Mouse (Mus musculus) layer of hippocampus, postnatal 14 days (tissue): ENCODE data around the gene Cpb2. TPM values are rescaled to one million over a fixed set of nuclear protein-coding genes. Genes with fewer than 3 reads are reported as not detected.

Source experiments
- DNase-seq, 2 experiments: peaks; one replicate each; pipeline ENCODE4 v3.0.0; 2021 to 2022; ENCODE audit warnings: low spot score in 2 of 2, mixed read lengths in 1 of 2
- total RNA-seq, 2 experiments: library from RNA; stranded (reverse); gene quantifications; 2 replicates each; pipeline ENCODE4 v1.2.3; 2021

The Cpb2 gene
- total RNA-seq, 2 experiments from 2014 or later: not detected

DNA sequence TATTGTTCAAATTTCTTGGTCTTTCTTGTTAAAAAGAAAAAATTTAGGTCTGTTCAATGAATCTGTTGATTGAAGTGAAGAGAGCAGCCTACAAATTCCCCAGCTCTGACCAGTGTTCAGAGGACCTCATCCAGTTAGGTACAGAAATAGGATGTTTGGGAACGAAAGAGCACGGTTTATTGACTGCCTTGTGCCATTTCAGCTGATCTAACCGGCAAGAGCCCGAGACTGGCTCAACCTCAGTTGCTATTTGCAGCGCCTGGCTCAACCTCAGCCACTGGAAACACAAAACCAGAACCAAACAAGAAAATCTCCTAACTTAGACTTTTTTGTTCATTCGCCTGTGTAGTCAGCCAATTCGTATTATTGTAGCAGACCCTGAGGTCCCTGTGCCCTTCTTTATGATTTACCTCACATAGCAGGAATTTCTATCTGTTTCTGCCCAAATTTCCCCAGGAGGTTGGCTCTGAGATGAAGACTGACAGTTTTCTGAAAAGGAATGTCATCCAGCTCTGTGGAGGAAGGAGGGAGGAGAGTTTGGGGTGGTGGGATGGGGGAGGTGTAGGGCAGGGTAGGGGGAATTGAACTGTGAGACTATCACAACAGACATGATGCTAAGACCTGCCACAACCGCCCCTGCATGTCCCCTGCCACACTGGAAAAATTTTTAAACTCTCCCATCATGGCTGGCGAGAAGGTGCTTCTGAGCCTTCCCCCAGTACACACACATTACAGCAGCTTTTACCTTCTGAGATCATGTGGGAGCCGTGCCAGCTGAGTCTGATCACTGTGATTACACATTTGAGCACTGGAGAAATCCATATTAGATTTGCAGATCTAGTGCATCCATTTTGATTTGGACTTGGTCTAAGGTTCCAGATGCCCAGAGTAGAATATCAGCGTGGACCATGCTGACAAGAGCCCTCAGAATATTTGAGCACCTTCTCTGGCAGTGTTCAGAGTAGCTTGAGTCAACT lies 4.2 kb downstream of the Cpb2 start:
- DNase-seq: no peak

GRCm38 (mm10) chr14:75250432-75250831 lies 8.3 kb downstream of the Cpb2 start:
- DNase-seq: no peak

- DNase-seq: no peak
Observed at GRCm38 (mm10) chr14:75256521-75256920, 14.4 kb downstream of the Cpb2 start.

- no peak for DNase-seq
Observed at GRCm38 (mm10) chr14:75269531-75269930, 27.4 kb downstream of the Cpb2 start.

DNA sequence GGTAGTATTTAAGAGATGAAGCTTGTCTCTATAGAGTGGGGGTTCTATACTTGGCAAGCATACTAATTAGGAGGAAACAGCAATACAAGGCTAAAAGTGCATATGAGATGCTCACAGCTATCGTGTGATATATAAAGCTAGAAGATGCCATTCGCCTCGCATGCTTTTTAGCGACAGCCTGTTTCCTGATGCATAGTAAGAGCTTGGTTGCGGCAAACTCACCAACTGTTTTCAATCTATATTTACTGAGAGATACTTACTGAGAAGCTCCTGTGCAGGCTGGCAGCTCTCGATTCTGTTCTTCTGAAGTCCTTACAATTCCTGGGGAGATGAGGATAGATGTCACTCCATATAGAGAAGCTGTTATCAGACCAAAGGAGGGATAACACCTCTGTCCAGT lies 37.6 kb downstream of the Cpb2 start:
- no peak for DNase-seq

DNA sequence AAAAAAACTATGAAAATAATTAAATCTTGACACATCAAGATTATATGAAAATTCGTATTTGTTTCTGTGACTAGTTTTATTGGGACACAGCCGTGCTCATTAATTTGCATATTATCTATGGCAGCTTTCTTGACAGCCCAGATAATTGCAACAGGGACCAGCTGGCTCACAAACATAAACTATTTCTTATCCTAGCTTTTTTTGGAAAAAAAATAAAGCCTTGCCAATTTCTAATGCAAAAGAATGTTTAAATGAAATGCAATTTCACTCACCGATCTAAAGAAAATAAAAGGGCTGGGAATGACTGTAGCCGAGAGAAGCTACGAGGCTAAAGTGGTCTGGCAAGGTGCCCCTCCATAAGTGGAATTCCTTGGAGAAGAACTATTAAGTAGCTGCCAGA lies 38.3 kb downstream of the Cpb2 start:
- DNase-seq: no peak

GRCm38 (mm10) chr14:75283609-75284192 lies 41.6 kb downstream of the Cpb2 start:
- no peak for DNase-seq

GRCm38 (mm10) chr14:75284193-75284915 lies 42.3 kb downstream of the Cpb2 start, which contains the start of gene Zc3h13:
TSS of gene Zc3h13 (plus strand) at chr14:75284373.
- DNase-seq: peak; percentile 96 to 97

GRCm38 (mm10) chr14:75301081-75301480 lies 59.0 kb downstream of the Cpb2 start:
- no peak for DNase-seq

DNA sequence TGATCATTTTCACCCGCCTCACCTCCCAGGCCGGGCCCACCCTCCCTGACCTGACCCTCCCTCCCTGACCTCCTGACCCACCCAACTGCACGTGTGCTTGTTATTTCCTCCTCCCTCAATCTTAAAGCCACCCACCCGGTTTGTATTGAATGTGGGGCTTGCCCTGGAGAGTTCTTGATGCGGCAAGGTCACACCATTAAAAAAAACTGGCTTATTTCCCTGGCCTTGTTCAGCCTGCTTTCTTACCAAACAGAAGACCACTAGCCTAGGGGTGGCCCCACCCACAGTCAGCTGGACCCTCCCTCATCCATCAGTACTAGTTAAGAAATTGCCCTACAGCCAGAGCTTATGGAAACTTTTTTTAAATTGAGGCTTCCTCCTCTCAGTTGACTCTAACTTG lies 61.7 kb downstream of the Cpb2 start:
- DNase-seq: no peak

GRCm38 (mm10) chr14:75307855-75308254 lies 65.8 kb downstream of the Cpb2 start:
- DNase-seq: no peak

GRCm38 (mm10) chr14:75309336-75309992 lies 67.4 kb downstream of the Cpb2 start:
- no peak for DNase-seq

- DNase-seq: peak in 1 of 2 experiments; percentile 18
Observed at GRCm38 (mm10) chr14:75314484-75314883, 72.4 kb downstream of the Cpb2 start.

DNA sequence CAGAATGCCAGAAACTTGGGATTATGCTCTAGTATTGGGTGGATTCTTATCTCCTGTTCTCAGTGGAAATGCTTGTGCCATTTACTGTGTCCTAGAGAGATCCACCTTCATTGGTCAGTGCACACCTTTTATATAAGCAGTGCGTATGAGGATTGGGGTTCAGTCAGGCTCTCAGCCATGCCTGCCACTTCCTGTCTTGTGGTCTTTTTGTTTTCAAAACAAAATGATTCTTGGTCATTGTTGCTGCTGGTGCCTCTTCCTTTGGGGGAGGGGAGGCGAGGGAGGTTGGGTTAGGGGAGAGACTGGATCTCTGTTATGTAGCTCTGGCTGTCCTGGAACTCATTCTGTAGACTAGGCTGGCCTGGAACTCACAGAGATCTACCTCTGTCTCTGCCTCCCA lies 76.6 kb downstream of the Cpb2 start:
- DNase-seq: no peak

DNA sequence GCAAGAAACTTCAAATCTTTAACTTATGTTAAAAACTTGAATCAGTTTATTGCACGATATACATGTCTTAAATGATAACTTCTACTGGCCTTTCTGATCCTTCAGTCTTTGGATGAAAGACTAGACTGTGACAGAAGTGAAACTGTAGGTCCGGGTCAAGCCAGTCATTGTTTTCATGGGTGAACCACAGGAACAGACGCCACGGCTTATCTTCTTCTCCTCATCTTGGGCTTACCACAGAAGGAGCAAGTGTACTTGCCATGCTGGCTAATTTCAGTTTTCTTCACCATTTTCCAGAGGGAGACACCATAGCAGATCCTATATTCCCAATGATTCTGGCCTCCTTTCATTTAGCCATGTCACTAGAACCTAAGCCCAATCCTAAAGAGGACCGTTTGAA lies 78.2 kb downstream of the Cpb2 start:
- no peak for DNase-seq

GRCm38 (mm10) chr14:75323354-75323753 lies 81.3 kb downstream of the Cpb2 start:
- DNase-seq: no peak

DNA sequence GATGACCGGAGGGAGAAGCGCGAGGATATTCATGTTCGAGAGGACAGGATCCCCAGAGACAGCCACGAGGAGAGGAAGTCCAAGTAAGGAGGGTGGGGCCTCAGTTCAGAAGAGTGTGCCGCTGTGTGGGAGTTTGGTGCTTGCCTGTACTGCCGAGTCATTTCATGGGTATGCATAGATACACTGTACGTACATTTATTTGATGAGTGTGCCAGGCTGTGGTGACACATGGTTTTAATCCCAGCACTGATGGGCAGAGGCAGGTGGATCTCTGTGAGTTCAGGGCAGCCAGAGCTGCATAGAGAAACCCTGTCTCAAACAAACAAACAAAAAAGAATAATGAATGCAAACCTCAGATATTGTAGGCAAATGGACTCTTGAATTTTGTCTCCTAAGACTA lies 86.0 kb downstream of the Cpb2 start:
- no peak for DNase-seq

DNA sequence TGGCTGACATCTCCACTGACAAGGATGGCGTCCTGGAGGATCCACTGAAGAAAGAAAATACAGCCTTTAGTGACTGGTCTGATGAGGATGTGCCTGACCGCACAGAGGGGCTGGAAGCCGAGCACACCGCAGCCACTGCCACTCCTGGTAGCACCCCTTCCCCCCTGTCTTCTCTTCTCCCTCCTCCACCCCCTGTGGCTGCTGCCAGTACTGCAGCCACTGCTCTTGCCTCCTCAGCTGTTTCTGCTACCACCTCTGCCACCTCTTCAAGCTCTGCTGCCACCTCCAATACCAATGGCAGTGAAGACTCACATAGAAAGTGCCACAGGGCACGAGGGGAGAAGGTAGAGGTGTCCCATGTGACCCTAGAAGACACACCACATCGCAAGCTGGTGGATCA lies 88.5 kb downstream of the Cpb2 start:
- no peak for DNase-seq
